Mouse (Mus musculus): ENCODE measurements around the gene Dpp6. TPM values are rescaled to one million over a fixed set of nuclear protein-coding genes. Genes with fewer than 3 reads are reported as not detected.
A peak's percentile ranks its signal among the peaks of the same experiment; 100 is the strongest.

Gene Dpp6
- polyA plus RNA-seq, 1 experiment from 2014 or later = 1.3 TPM

GRCm38 (mm10) chr5:27191242-27191969, 374.4 kb downstream of the Dpp6 start:
- 78% methylated on average over 5 of the region's 5 CpGs for WGBS
- Histone ChIP-seq H3K27me3 (ENCODE audit: insufficient read depth, low read length) (no peaks in the 10 kb centered on the region), H3K36me3 (ENCODE audit: insufficient read depth, low read length) (no peaks in the 10 kb centered on the region), H3K4me2 (ENCODE audit: low read length) (no peak overlapping the region), H3K27ac (no peak overlapping the region), H3K4me1 (replicated peaks; ENCODE audit: insufficient read depth, low read length) (no peaks in the 10 kb centered on the region), H3K9ac (ENCODE audit: low read depth, low read length) (no peak overlapping the region), H3K4me3 (replicated peaks; ENCODE audit: low read depth, low read length) (no peak overlapping the region), H3K9me3 (replicated peaks; ENCODE audit: low read length) (no peaks in the 10 kb centered on the region)
- no peak for TF ChIP-seq CTCF (IDR thresholded peaks at IDR 0.05; ENCODE audit: low read depth)
- ATAC-seq (replicated peaks; ENCODE audit: low FRiP score, low read depth) = no peak
- no peak for DNase-seq (ENCODE audit: low spot score)

- 79% methylated on average over 3 of the region's 3 CpGs for WGBS
- no peak for TF ChIP-seq CTCF (IDR thresholded peaks at IDR 0.05; ENCODE audit: low read depth)
Observed at GRCm38 (mm10) chr5:27194157-27194556, 377.2 kb downstream of the Dpp6 start.

GRCm38 (mm10) chr5:27194975-27195374, 378.0 kb downstream of the Dpp6 start:
- no peak for TF ChIP-seq CTCF (IDR thresholded peaks at IDR 0.05; ENCODE audit: low read depth)
- DNase-seq (ENCODE audit: low spot score) = no peak
- no peak for ATAC-seq (replicated peaks; ENCODE audit: low FRiP score, low read depth)
- 52% methylated on average over 1 of the region's 1 CpGs for WGBS
- Histone ChIP-seq H3K27ac (no peak overlapping the region), H3K4me2 (ENCODE audit: low read length) (no peak overlapping the region), H3K9me3 (replicated peaks; ENCODE audit: low read length) (no peaks in the 10 kb centered on the region), H3K9ac (ENCODE audit: low read depth, low read length) (no peak overlapping the region), H3K4me3 (replicated peaks; ENCODE audit: low read depth, low read length) (no peak overlapping the region), H3K36me3 (ENCODE audit: insufficient read depth, low read length) (no peaks in the 10 kb centered on the region), H3K27me3 (ENCODE audit: insufficient read depth, low read length) (no peaks in the 10 kb centered on the region), H3K4me1 (replicated peaks; ENCODE audit: insufficient read depth, low read length) (no peaks in the 10 kb centered on the region)

More at GRCm38 (mm10) chr5:27194157-27194556, 377.2 kb downstream of the Dpp6 start:
- no peak overlapping the region for H3K9ac ChIP-seq (ENCODE audit: low read depth, low read length)
- DNase-seq (ENCODE audit: low spot score) (no peak), ATAC-seq (replicated peaks; ENCODE audit: low FRiP score, low read depth) (no peak)
- H3K9me3 ChIP-seq (replicated peaks; ENCODE audit: low read length) = no peaks in the 10 kb centered on the region
- H3K36me3 ChIP-seq (ENCODE audit: insufficient read depth, low read length) = no peaks in the 10 kb centered on the region
- no peaks in the 10 kb centered on the region for H3K27me3 ChIP-seq (ENCODE audit: insufficient read depth, low read length)
- no peak overlapping the region for H3K4me3 ChIP-seq (replicated peaks; ENCODE audit: low read depth, low read length)
- H3K4me1 ChIP-seq (replicated peaks; ENCODE audit: insufficient read depth, low read length) = no peaks in the 10 kb centered on the region
- H3K4me2 ChIP-seq (ENCODE audit: low read length) = no peak overlapping the region
- H3K27ac ChIP-seq = no peak overlapping the region

GRCm38 (mm10) chr5:27200581-27201341, 383.8 kb downstream of the Dpp6 start:
- H3K27me3 ChIP-seq (ENCODE audit: insufficient read depth, low read length) = no peaks in the 10 kb centered on the region
- ATAC-seq (replicated peaks; ENCODE audit: low FRiP score, low read depth) = no peak
- no peak overlapping the region for H3K4me3 ChIP-seq (replicated peaks; ENCODE audit: low read depth, low read length)
- H3K4me1 ChIP-seq (replicated peaks; ENCODE audit: insufficient read depth, low read length) = no peaks in the 10 kb centered on the region
- no peaks in the 10 kb centered on the region for H3K36me3 ChIP-seq (ENCODE audit: insufficient read depth, low read length)
- peak; percentile 35; the same call in 1 of the 2 replicates for TF ChIP-seq CTCF (IDR thresholded peaks at IDR 0.05; ENCODE audit: low read depth)
- H3K9me3 ChIP-seq (replicated peaks; ENCODE audit: low read length) = no peaks in the 10 kb centered on the region
- H3K27ac ChIP-seq = no peak overlapping the region
- H3K4me2 ChIP-seq (ENCODE audit: low read length) = no peak overlapping the region
- DNase-seq (ENCODE audit: low spot score) = no peak
- WGBS = 57% methylated on average over 2 of the region's 2 CpGs
- no peak overlapping the region for H3K9ac ChIP-seq (ENCODE audit: low read depth, low read length)

- H3K4me3 ChIP-seq (replicated peaks; ENCODE audit: low read depth, low read length) = no peak overlapping the region
- no peak for ATAC-seq (replicated peaks; ENCODE audit: low FRiP score, low read depth)
- DNase-seq (ENCODE audit: low spot score) = no peak
- H3K4me1 ChIP-seq (replicated peaks; ENCODE audit: insufficient read depth, low read length) = no peaks in the 10 kb centered on the region
- no peak overlapping the region for H3K27ac ChIP-seq
- H3K27me3 ChIP-seq (ENCODE audit: insufficient read depth, low read length) = no peaks in the 10 kb centered on the region
- no peak overlapping the region for H3K4me2 ChIP-seq (ENCODE audit: low read length)
- H3K9me3 ChIP-seq (replicated peaks; ENCODE audit: low read length) = no peaks in the 10 kb centered on the region
- H3K9ac ChIP-seq (ENCODE audit: low read depth, low read length) = no peak overlapping the region
- H3K36me3 ChIP-seq (ENCODE audit: insufficient read depth, low read length) = no peaks in the 10 kb centered on the region
- TF ChIP-seq CTCF (IDR thresholded peaks at IDR 0.05; ENCODE audit: low read depth) = no peak
Observed at GRCm38 (mm10) chr5:27203131-27203530, 386.1 kb downstream of the Dpp6 start.

- no peak overlapping the region for H3K9ac ChIP-seq (ENCODE audit: low read depth, low read length)
- no peak overlapping the region for H3K4me3 ChIP-seq (replicated peaks; ENCODE audit: low read depth, low read length)
- no peak for ATAC-seq (replicated peaks; ENCODE audit: low FRiP score, low read depth)
- TF ChIP-seq CTCF (IDR thresholded peaks at IDR 0.05; ENCODE audit: low read depth) = no peak
- H3K27me3 ChIP-seq (ENCODE audit: insufficient read depth, low read length) = no peaks in the 10 kb centered on the region
- no peaks in the 10 kb centered on the region for H3K36me3 ChIP-seq (ENCODE audit: insufficient read depth, low read length)
- 73% methylated on average over 3 of the region's 3 CpGs for WGBS
- H3K4me1 ChIP-seq (replicated peaks; ENCODE audit: insufficient read depth, low read length) = no peaks in the 10 kb centered on the region
- no peak overlapping the region for H3K4me2 ChIP-seq (ENCODE audit: low read length)
- no peak for DNase-seq (ENCODE audit: low spot score)
- no peaks in the 10 kb centered on the region for H3K9me3 ChIP-seq (replicated peaks; ENCODE audit: low read length)
- no peak overlapping the region for H3K27ac ChIP-seq
Observed at GRCm38 (mm10) chr5:27204721-27205120, 387.7 kb downstream of the Dpp6 start.

Measured in kidney, postnatal 0 days (tissue).